Mouse (Mus musculus) kidney, adult 2 months (tissue): ENCODE results near the gene Irf2bpl. TPM values are rescaled to one million over a fixed set of nuclear protein-coding genes. Genes with fewer than 3 reads are reported as not detected.

Experiments
- DNase-seq: peaks from one replicate; pipeline ENCODE4 v3.0.0; 2021
- H3K27ac ChIP-seq: fragments of 200-500 bp; 2 replicates; pipeline ENCODE4 v1.5.1; 2012; ENCODE audit warnings: low read depth, low read length, control low read depth, inconsistent platforms; ENCODE audit not compliant: insufficient read depth
- H3K27me3 ChIP-seq: fragments of 200-500 bp; replicated peaks from 2 replicates; pipeline ENCODE4 v1.6.1; 2012; ENCODE audit warnings: mild to moderate bottlenecking, moderate library complexity, low read length, inconsistent platforms; ENCODE audit not compliant: control insufficient read depth, insufficient read depth
- H3K36me3 ChIP-seq: fragments of 200-500 bp; 2 replicates; pipeline ENCODE4 v1.6.1; 2012; ENCODE audit warnings: mild to moderate bottlenecking, moderate library complexity, low read length, inconsistent platforms; ENCODE audit not compliant: control insufficient read depth, insufficient read depth
- H3K4me1 ChIP-seq: fragments of 200-500 bp; 2 replicates; pipeline ENCODE4 v1.6.1; 2011; ENCODE audit warnings: low read length; ENCODE audit not compliant: control insufficient read depth, insufficient read depth
- H3K4me3 ChIP-seq: fragments of 200-500 bp; 2 replicates; pipeline ENCODE4 v1.5.1; 2011; ENCODE audit warnings: mild to moderate bottlenecking, low read depth, low read length, control low read depth; ENCODE audit not compliant: insufficient read depth
- CTCF ChIP-seq: fragments of 200-500 bp; conservative IDR thresholded peaks from 2 replicates; pipeline ENCODE4 v1.5.1; 2011; ENCODE audit warnings: low read depth, mild to moderate bottlenecking, control low read depth, low read length, moderate library complexity, mixed read lengths; ENCODE audit not compliant: insufficient read depth, insufficient read length
- POLR2A ChIP-seq: fragments of 200-500 bp; IDR thresholded peaks from one replicate; pipeline ENCODE4 v1.6.1; 2011; ENCODE audit warnings: low read depth, low read length, control low read depth
- WGBS: fragments of 180-500 bp; shearing (Covaris S2); methylation state at CpG from one replicate; pipeline ENCODE4 v1.1.7; 2018; 5-methylcytosine and 5-hydroxymethylcytosine counted together
- polyA plus RNA-seq: library from polyadenylated mRNA; depleted of rRNA; stranded (reverse); fragments of >200 nt; gene quantifications from 2 replicates; pipeline ENCODE4 v1.2.3, GENCODE M21; 2012

Gene Irf2bpl
- polyA plus RNA-seq, 1 experiment, result 22.0 TPM

DNA sequence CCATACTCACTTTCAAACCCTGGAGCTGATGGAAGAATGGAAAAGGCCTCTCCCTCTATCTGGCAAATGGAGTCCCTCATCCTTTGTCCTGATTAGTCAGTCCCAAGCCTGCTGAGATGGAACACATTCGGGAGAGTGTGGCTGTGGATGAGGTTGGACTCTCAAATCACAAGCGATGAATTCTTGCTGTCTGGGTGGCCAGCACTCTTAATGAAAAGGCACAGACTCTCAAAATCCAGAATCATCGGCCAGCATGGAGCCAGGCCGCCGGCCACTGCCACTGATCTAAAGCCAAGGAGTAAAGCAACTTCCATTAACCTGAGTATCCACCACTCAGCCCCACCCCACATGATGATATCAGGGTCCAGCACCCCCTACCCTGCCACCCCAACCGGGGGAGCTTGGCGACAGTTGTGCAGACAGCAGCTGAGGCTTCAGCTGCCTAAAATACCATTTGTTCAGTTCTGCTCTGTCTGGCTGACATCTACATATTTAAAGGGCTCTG lies 13.2 kb upstream of the Irf2bpl start:
- H3K4me1 ChIP-seq, result peaks cover 37% of the 10 kb centered on the region
- H3K27ac ChIP-seq, result peak overlapping the region; percentile 84
- DNase-seq, result no peak

GRCm38 (mm10) chr12:86896921-86897512 lies 12.4 kb upstream of the Irf2bpl start:
- no peak for TF ChIP-seq POLR2A
- DNase-seq, result peak; percentile 85
- no peaks in the 10 kb centered on the region for H3K36me3 ChIP-seq
- no peak overlapping the region for H3K4me3 ChIP-seq
- H3K4me1 ChIP-seq, result peaks cover 37% of the 10 kb centered on the region
- H3K27ac ChIP-seq, result peak overlapping the region; percentile 84
- WGBS, result 41% methylated on average over 7 of the region's 7 CpGs
- no peaks in the 10 kb centered on the region for H3K27me3 ChIP-seq

More for the DNA sequence above, 13.2 kb upstream of the Irf2bpl start:
- 72% methylated on average over 7 of the region's 7 CpGs for WGBS
- TF ChIP-seq CTCF (no peak), POLR2A (no peak)
- H3K4me3 ChIP-seq, result no peak overlapping the region
- H3K36me3 ChIP-seq, result no peaks in the 10 kb centered on the region
- no peaks in the 10 kb centered on the region for H3K27me3 ChIP-seq

- Histone ChIP-seq H3K27ac (peak overlapping the region; percentile 80), H3K27me3 (no peaks in the 10 kb centered on the region), H3K4me3 (no peak overlapping the region), H3K36me3 (no peaks in the 10 kb centered on the region), H3K4me1 (peaks cover 40% of the 10 kb centered on the region)
- TF ChIP-seq CTCF (no peak), POLR2A (no peak)
- 24% methylated on average over 7 of the region's 7 CpGs for WGBS
- DNase-seq, result no peak
These were observed 11.9 kb upstream of the Irf2bpl start for GRCm38 (mm10) chr12:86896441-86896890.

GRCm38 (mm10) chr12:86895703-86896409 lies 11.3 kb upstream of the Irf2bpl start:
- no peaks in the 10 kb centered on the region for H3K36me3 ChIP-seq
- 50% methylated on average over 4 of the region's 4 CpGs for WGBS
- no peaks in the 10 kb centered on the region for H3K27me3 ChIP-seq
- peaks cover 45% of the 10 kb centered on the region for H3K4me1 ChIP-seq
- 0 out of 2 replicates have a peak overlapping the region, but pooled peaks have one; percentile 31 for H3K27ac ChIP-seq
- no peak for DNase-seq
- no peak for TF ChIP-seq POLR2A
- no peak overlapping the region for H3K4me3 ChIP-seq

DNA sequence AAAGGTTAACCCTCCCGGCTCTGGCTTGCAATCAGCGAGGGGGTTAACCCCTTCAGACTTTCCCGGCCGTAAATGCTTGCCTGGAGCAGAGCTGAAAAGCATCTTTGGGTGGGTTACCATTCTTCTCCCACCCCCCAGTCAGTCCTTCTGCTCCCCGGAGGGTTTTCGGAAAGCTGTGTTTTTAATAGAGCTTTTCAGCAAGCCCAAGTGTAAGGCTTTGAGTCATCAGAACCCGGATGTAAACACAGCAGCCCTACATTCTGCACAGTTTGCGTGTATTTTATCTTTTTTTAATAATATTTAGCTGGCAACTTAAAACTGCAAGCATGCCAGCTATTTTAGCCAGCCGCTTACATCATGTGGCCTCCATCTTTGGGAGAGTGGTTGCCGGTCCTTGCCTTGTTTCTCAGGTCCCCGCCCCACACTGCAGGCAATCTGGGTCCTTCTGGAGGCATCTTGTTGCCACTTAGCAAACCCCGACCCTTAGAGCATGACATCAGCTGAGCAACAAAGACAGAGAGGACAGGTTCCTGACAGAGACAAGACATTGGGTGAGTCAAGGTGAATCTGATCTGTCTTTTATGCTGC lies 10.3 kb upstream of the Irf2bpl start:
- H3K27me3 ChIP-seq, result no peaks in the 10 kb centered on the region
- H3K4me3 ChIP-seq, result peak overlapping the region; percentile 29; the same call in 1 of the 2 replicates
- H3K4me1 ChIP-seq, result peaks cover 51% of the 10 kb centered on the region
- 3% methylated on average over 12 of the region's 12 CpGs for WGBS
- no peak for TF ChIP-seq CTCF
- TF ChIP-seq POLR2A, result no peak
- DNase-seq, result no peak
- H3K27ac ChIP-seq, result peak overlapping the region; percentile 98
- no peaks in the 10 kb centered on the region for H3K36me3 ChIP-seq

- Histone ChIP-seq H3K27ac (peak overlapping the region; percentile 98), H3K4me3 (peak overlapping the region; percentile 48; the same call in 1 of the 2 replicates), H3K4me1 (peaks cover 53% of the 10 kb centered on the region), H3K27me3 (no peaks in the 10 kb centered on the region), H3K36me3 (no peaks in the 10 kb centered on the region)
- DNase-seq, result peak; percentile 99
- no peak for TF ChIP-seq POLR2A
- TF ChIP-seq CTCF, result no peak
- under 1% methylated on average over 21 of the region's 26 CpGs for WGBS
These were observed 9.7 kb upstream of the Irf2bpl start for GRCm38 (mm10) chr12:86894184-86894839.
